Mouse (Mus musculus): Measurements from ENCODE around the gene Tmem150c.

DNA sequence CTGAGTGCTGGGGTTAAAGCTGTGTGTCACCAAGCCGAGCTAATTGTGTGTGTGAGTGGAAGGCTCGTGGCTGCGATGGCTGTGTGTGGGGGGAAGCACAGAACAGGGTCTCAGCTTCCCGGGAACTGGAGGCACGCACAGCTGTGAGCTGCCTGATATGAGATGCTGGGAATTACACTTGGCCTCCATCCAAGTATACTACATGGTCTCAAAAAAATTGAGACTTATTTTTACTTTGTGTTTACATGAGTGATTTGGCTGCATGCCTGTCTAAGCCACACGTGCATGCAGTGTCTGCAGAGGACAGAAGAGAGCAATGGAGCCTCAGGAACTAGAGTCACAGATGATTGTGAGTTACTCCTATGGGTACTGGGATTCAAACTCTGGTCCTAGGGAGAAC, 129.5 kb downstream of the Tmem150c start:
- TF ChIP-seq CTCF (IDR thresholded peaks at IDR 0.05; ENCODE audit: low read depth, low read length) (no peak), POLR2A (IDR thresholded peaks at IDR 0.05; ENCODE audit: extremely low read depth, insufficient read depth, low read length) (no peak)
